Mouse (Mus musculus) heart, embryonic 12.5 days (tissue): ENCODE measurements around the gene Rhoh. TPM values are rescaled to one million over a fixed set of nuclear protein-coding genes. Genes with fewer than 3 reads are reported as not detected.

ENCODE experiments used
- ATAC-seq: fragments of 200-750 bp; cut with Nextera tagmentation; 2 replicates; pipeline ENCODE4 v1.8.0; 2017; ENCODE audit warnings: moderate TSS enrichment, moderate library complexity; ENCODE audit not compliant: insufficient number of reproducible peaks, low FRiP score
- H3K27ac ChIP-seq: fragments of 300-500 bp; sonication (generic); 2 replicates; pipeline ENCODE4 v1.5.1; 2016; ENCODE audit warnings: mild to moderate bottlenecking, moderate library complexity; ENCODE audit not compliant: poor library complexity, severe bottlenecking
- H3K27me3 ChIP-seq: fragments of 300-500 bp; sonication (generic); replicated peaks from 2 replicates; pipeline ENCODE4 v1.6.1; 2016; ENCODE audit warnings: mild to moderate bottlenecking, moderate library complexity
- H3K36me3 ChIP-seq: fragments of 300-500 bp; sonication (generic); 2 replicates; pipeline ENCODE4 v1.6.1; 2016; ENCODE audit warnings: mild to moderate bottlenecking, moderate library complexity
- H3K4me1 ChIP-seq: fragments of 300-500 bp; sonication (generic); replicated peaks from 2 replicates; pipeline ENCODE4 v1.6.1; 2016; ENCODE audit warnings: mild to moderate bottlenecking
- H3K4me2 ChIP-seq: fragments of 300-500 bp; sonication (generic); 2 replicates; pipeline ENCODE4 v1.6.1; 2016; ENCODE audit warnings: mild to moderate bottlenecking, moderate library complexity
- H3K4me3 ChIP-seq: fragments of 300-500 bp; sonication (generic); 2 replicates; pipeline ENCODE4 v1.5.1; 2016; ENCODE audit warnings: mild to moderate bottlenecking
- H3K9ac ChIP-seq: fragments of 300-500 bp; sonication (generic); 2 replicates; pipeline ENCODE4 v1.6.1; 2016; ENCODE audit warnings: mild to moderate bottlenecking, moderate library complexity
- H3K9me3 ChIP-seq: fragments of 300-500 bp; sonication (generic); replicated peaks from 2 replicates; pipeline ENCODE4 v1.6.1; 2016; ENCODE audit warnings: mild to moderate bottlenecking, moderate library complexity
- WGBS: fragments of 180-500 bp; shearing (Covaris S2); methylation state at CpG from one replicate; pipeline ENCODE4 v1.1.7; 2016; 5-methylcytosine and 5-hydroxymethylcytosine counted together
- polyA plus RNA-seq: library from polyadenylated mRNA; unstranded; fragments of >200 nt; fragmentation: Nextera tagmentation; extraction: Ambion mirVana; gene quantifications from 2 replicates; pipeline ENCODE4 v1.2.1, GENCODE M21; 2016

Gene Rhoh
- polyA plus RNA-seq, 1 experiment from 2014 or later: 0.97 TPM

- no peak for ATAC-seq
- WGBS: 85% methylated on average over 9 of the region's 9 CpGs
Measured at GRCm38 (mm10) chr5:65913126-65913525, 52.1 kb downstream of the Rhoh start.

GRCm38 (mm10) chr5:65914342-65914741 lies 53.3 kb downstream of the Rhoh start:
- ATAC-seq: no peak
- H3K36me3 ChIP-seq: no peaks in the 10 kb centered on the region
- no peak overlapping the region for H3K27ac ChIP-seq
- H3K9me3 ChIP-seq: 0 out of 2 replicates have a peak, but pooled peaks cover 2% of the 10 kb centered on the region
- H3K4me3 ChIP-seq: no peak overlapping the region
- H3K9ac ChIP-seq: no peak overlapping the region
- H3K27me3 ChIP-seq: no peaks in the 10 kb centered on the region
- WGBS: 86% methylated on average over 7 of the region's 7 CpGs
- no peak overlapping the region for H3K4me2 ChIP-seq
- 0 out of 2 replicates have a peak, but pooled peaks cover 3% of the 10 kb centered on the region for H3K4me1 ChIP-seq

More at GRCm38 (mm10) chr5:65913126-65913525, 52.1 kb downstream of the Rhoh start:
- Histone ChIP-seq H3K4me3 (no peak overlapping the region), H3K4me2 (no peak overlapping the region), H3K36me3 (no peaks in the 10 kb centered on the region), H3K9ac (no peak overlapping the region), H3K9me3 (0 out of 2 replicates have a peak, but pooled peaks cover 2% of the 10 kb centered on the region), H3K4me1 (no peaks in the 10 kb centered on the region), H3K27me3 (no peaks in the 10 kb centered on the region; the same call in 1 of the 2 replicates), H3K27ac (no peak overlapping the region)

- H3K27ac ChIP-seq: no peak overlapping the region
- H3K4me2 ChIP-seq: no peak overlapping the region
- H3K4me3 ChIP-seq: no peak overlapping the region
- no peaks in the 10 kb centered on the region for H3K36me3 ChIP-seq
- H3K9ac ChIP-seq: no peak overlapping the region
- 77% methylated on average over 5 of the region's 5 CpGs for WGBS
- H3K9me3 ChIP-seq: 0 out of 2 replicates have a peak, but pooled peaks cover 2% of the 10 kb centered on the region
- H3K27me3 ChIP-seq: no peaks in the 10 kb centered on the region
- H3K4me1 ChIP-seq: 0 out of 2 replicates have a peak, but pooled peaks cover 5% of the 10 kb centered on the region
- ATAC-seq: no peak
Measured at GRCm38 (mm10) chr5:65916930-65917329, 55.9 kb downstream of the Rhoh start.

GRCm38 (mm10) chr5:65918601-65919000 lies 57.6 kb downstream of the Rhoh start:
- no peaks in the 10 kb centered on the region for H3K36me3 ChIP-seq
- ATAC-seq: no peak
- no peak overlapping the region for H3K27ac ChIP-seq
- no peak overlapping the region for H3K9ac ChIP-seq
- H3K4me1 ChIP-seq: 0 out of 2 replicates have a peak, but pooled peaks cover 5% of the 10 kb centered on the region
- H3K27me3 ChIP-seq: no peaks in the 10 kb centered on the region
- WGBS: 71% methylated on average over 3 of the region's 3 CpGs
- no peak overlapping the region for H3K4me3 ChIP-seq
- no peak overlapping the region for H3K4me2 ChIP-seq
- H3K9me3 ChIP-seq: 0 out of 2 replicates have a peak, but pooled peaks cover 2% of the 10 kb centered on the region

GRCm38 (mm10) chr5:65919326-65919725 lies 58.3 kb downstream of the Rhoh start:
- H3K27ac ChIP-seq: no peak overlapping the region
- ATAC-seq: no peak
- no peak overlapping the region for H3K4me2 ChIP-seq
- H3K4me3 ChIP-seq: no peak overlapping the region
- H3K9ac ChIP-seq: no peak overlapping the region
- 0 out of 2 replicates have a peak, but pooled peaks cover 5% of the 10 kb centered on the region for H3K4me1 ChIP-seq
- 0 out of 2 replicates have a peak, but pooled peaks cover 2% of the 10 kb centered on the region for H3K9me3 ChIP-seq
- no peaks in the 10 kb centered on the region for H3K27me3 ChIP-seq
- WGBS: 74% methylated on average over 12 of the region's 12 CpGs
- no peaks in the 10 kb centered on the region for H3K36me3 ChIP-seq

GRCm38 (mm10) chr5:65919904-65920303 lies 58.9 kb downstream of the Rhoh start:
- 93% methylated on average over 3 of the region's 3 CpGs for WGBS

GRCm38 (mm10) chr5:65920701-65921426 lies 59.9 kb downstream of the Rhoh start:
- WGBS: 82% methylated on average over 12 of the region's 12 CpGs
- H3K27me3 ChIP-seq: no peaks in the 10 kb centered on the region
- H3K4me2 ChIP-seq: no peak overlapping the region
- H3K27ac ChIP-seq: no peak overlapping the region
- ATAC-seq: no peak
- 0 out of 2 replicates have a peak, but pooled peaks cover 5% of the 10 kb centered on the region for H3K4me1 ChIP-seq
- no peaks in the 10 kb centered on the region for H3K36me3 ChIP-seq
- H3K9me3 ChIP-seq: 0 out of 2 replicates have a peak, but pooled peaks cover 2% of the 10 kb centered on the region
- no peak overlapping the region for H3K9ac ChIP-seq
- H3K4me3 ChIP-seq: no peak overlapping the region

More at GRCm38 (mm10) chr5:65919904-65920303, 58.9 kb downstream of the Rhoh start:
- Histone ChIP-seq H3K27ac (no peak overlapping the region), H3K36me3 (no peaks in the 10 kb centered on the region), H3K9me3 (0 out of 2 replicates have a peak, but pooled peaks cover 2% of the 10 kb centered on the region), H3K4me1 (0 out of 2 replicates have a peak, but pooled peaks cover 5% of the 10 kb centered on the region), H3K27me3 (no peaks in the 10 kb centered on the region), H3K4me3 (no peak overlapping the region), H3K4me2 (no peak overlapping the region), H3K9ac (no peak overlapping the region)
- ATAC-seq: no peak

GRCm38 (mm10) chr5:65921477-65922138 lies 60.6 kb downstream of the Rhoh start:
- 0 out of 2 replicates have a peak, but pooled peaks cover 5% of the 10 kb centered on the region for H3K4me1 ChIP-seq
- H3K9ac ChIP-seq: no peak overlapping the region
- no peak overlapping the region for H3K27ac ChIP-seq
- WGBS: 75% methylated on average over 9 of the region's 9 CpGs
- H3K36me3 ChIP-seq: no peaks in the 10 kb centered on the region
- no peaks in the 10 kb centered on the region for H3K27me3 ChIP-seq
- ATAC-seq: no peak
- H3K4me2 ChIP-seq: no peak overlapping the region
- H3K4me3 ChIP-seq: no peak overlapping the region
- 0 out of 2 replicates have a peak, but pooled peaks cover 2% of the 10 kb centered on the region for H3K9me3 ChIP-seq

- Histone ChIP-seq H3K9ac (no peak overlapping the region), H3K4me1 (no peaks in the 10 kb centered on the region), H3K27me3 (no peaks in the 10 kb centered on the region), H3K36me3 (no peaks in the 10 kb centered on the region), H3K27ac (no peak overlapping the region), H3K4me2 (no peak overlapping the region), H3K9me3 (no peaks in the 10 kb centered on the region), H3K4me3 (no peak overlapping the region)
- WGBS: 77% methylated on average over 6 of the region's 6 CpGs
- ATAC-seq: no peak
Measured at GRCm38 (mm10) chr5:65926666-65927065, 65.7 kb downstream of the Rhoh start.

- Histone ChIP-seq H3K4me1 (no peaks in the 10 kb centered on the region), H3K4me2 (no peak overlapping the region), H3K27ac (no peak overlapping the region), H3K27me3 (no peaks in the 10 kb centered on the region), H3K36me3 (no peaks in the 10 kb centered on the region), H3K4me3 (no peak overlapping the region), H3K9me3 (no peaks in the 10 kb centered on the region), H3K9ac (no peak overlapping the region)
- ATAC-seq: no peak
- 72% methylated on average over 7 of the region's 7 CpGs for WGBS
Measured at GRCm38 (mm10) chr5:65929162-65929561, 68.1 kb downstream of the Rhoh start.

GRCm38 (mm10) chr5:65930171-65930570 lies 69.2 kb downstream of the Rhoh start:
- Histone ChIP-seq H3K4me3 (no peak overlapping the region), H3K4me2 (no peak overlapping the region), H3K27ac (no peak overlapping the region), H3K4me1 (no peaks in the 10 kb centered on the region), H3K27me3 (no peaks in the 10 kb centered on the region), H3K9ac (no peak overlapping the region), H3K36me3 (no peaks in the 10 kb centered on the region), H3K9me3 (no peaks in the 10 kb centered on the region)
- 74% methylated on average over 4 of the region's 4 CpGs for WGBS
- ATAC-seq: no peak
